Mouse (Mus musculus): ENCODE data around the gene Pepd.

DNA sequence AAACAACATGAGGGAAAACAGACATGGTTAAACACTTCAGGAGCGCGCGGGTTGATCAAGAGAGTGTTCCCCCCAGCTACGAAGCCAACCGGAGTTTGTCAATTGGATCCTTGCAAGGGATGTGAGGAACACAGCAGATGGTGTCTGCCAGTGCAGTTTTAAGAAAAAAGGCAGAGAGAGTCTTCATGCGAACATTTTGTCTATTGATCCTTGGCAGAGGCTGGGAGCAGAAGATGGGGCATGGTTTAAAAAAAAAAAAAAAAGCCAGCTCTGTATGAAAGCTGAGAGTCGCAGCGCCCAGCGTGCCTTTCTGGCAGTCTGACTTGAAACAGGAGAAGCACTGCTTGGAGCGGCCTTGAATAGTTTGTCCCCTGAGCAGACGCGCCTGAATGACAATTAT, 23.3 kb upstream of the Pepd start:
- TF ChIP-seq ZC3H11A (IDR thresholded peaks at IDR 0.05; ENCODE audit: borderline replicate concordance, low read depth, low read length) = no peak
- no peak for TF ChIP-seq HCFC1 (IDR thresholded peaks at IDR 0.05; ENCODE audit: borderline replicate concordance, insufficient read depth, low read length)
- TF ChIP-seq ZNF384 (IDR thresholded peaks at IDR 0.05; ENCODE audit: low read depth, low read length) = 0 out of 2 replicates have a peak, but pooled peaks have one; percentile 14

Measured in ES-E14 (cell line).